Mouse (Mus musculus) thymus, adult 2 months (tissue): Measurements from ENCODE around the gene Thbs3. TPM values are rescaled to one million over a fixed set of nuclear protein-coding genes. Genes with fewer than 3 reads are reported as not detected.

Experiments used
- DNase-seq: peaks from one replicate; pipeline ENCODE4 v3.0.0; 2021
- H3K27ac ChIP-seq: fragments of 200-500 bp; 2 replicates; pipeline ENCODE4 v1.5.1; 2012; ENCODE audit warnings: low read length, control low read depth; ENCODE audit not compliant: control insufficient read depth, insufficient read depth
- H3K27me3 ChIP-seq: fragments of 200-500 bp; 2 replicates; pipeline ENCODE4 v1.6.1; 2012; ENCODE audit warnings: mild to moderate bottlenecking, low read length, moderate library complexity, mixed read lengths; ENCODE audit not compliant: control insufficient read depth, insufficient read depth
- H3K36me3 ChIP-seq: fragments of 200-500 bp; 2 replicates; pipeline ENCODE4 v1.6.1; 2012; ENCODE audit warnings: mild to moderate bottlenecking, low read length, moderate library complexity; ENCODE audit not compliant: control insufficient read depth, insufficient read depth
- H3K4me1 ChIP-seq: fragments of 200-500 bp; replicated peaks from 2 replicates; pipeline ENCODE4 v1.6.1; 2012; ENCODE audit warnings: low read length; ENCODE audit not compliant: control insufficient read depth, insufficient read depth
- H3K4me3 ChIP-seq: fragments of 200-500 bp; 2 replicates; pipeline ENCODE4 v1.5.1; 2012; ENCODE audit warnings: mild to moderate bottlenecking, low read length, control low read depth, moderate library complexity; ENCODE audit not compliant: control insufficient read depth, insufficient read depth
- CTCF ChIP-seq: fragments of 200-500 bp; IDR thresholded peaks from 2 replicates; pipeline ENCODE4 v1.5.1; 2012; ENCODE audit warnings: mild to moderate bottlenecking, control low read depth, low read length, moderate library complexity, borderline replicate concordance; ENCODE audit not compliant: control insufficient read depth, poor library complexity, insufficient read depth; ENCODE audit errors: extremely low read depth
- POLR2A ChIP-seq: fragments of 200-500 bp; IDR thresholded peaks from 2 replicates; pipeline ENCODE4 v1.6.1; 2012; ENCODE audit warnings: mild to moderate bottlenecking, low read length, control low read depth, moderate library complexity; ENCODE audit not compliant: control insufficient read depth, poor library complexity, insufficient read depth; ENCODE audit errors: extremely low read depth
- WGBS: fragments of 180-500 bp; shearing (Covaris S2); methylation state at CpG from one replicate; pipeline ENCODE4 v1.1.7; 2018; 5-methylcytosine and 5-hydroxymethylcytosine counted together
- polyA plus RNA-seq: library from polyadenylated mRNA; depleted of rRNA; stranded (reverse); fragments of >200 nt; gene quantifications from 2 replicates; pipeline ENCODE4 v1.2.3, GENCODE M21; 2012

Thbs3 gene
- polyA plus RNA-seq, 1 experiment: 10.9 TPM

DNA sequence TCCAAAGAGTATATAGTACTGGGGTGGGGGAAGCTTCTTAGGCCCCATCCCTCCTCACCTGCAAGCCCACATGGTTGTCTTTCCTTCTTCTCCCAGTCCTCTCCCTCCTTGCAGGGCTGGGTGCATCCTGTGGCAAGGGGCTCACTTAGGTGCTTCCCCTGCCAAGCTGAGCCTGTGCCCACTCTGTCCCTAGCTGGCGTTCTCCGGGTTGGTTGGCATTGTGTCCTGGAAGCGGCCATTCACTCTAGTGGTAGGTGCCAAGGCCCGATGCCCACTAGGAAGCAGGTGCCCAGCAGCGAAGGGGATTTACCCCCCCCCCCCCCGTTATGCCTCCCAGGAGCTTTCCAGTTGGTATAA lies 31.0 kb upstream of the Thbs3 start:
- H3K4me3 ChIP-seq: peak overlapping the region; percentile 62

GRCm38 (mm10) chr3:89187197-89187596 lies 27.8 kb upstream of the Thbs3 start:
- DNase-seq: peak; percentile 77
- peak overlapping the region; percentile 93 for H3K27ac ChIP-seq
- WGBS: 26% methylated on average over 23 of the region's 23 CpGs
- peaks cover 67% of the 10 kb centered on the region for H3K4me1 ChIP-seq
- no peaks in the 10 kb centered on the region for H3K27me3 ChIP-seq
- H3K4me3 ChIP-seq: peak overlapping the region; percentile 58
- TF ChIP-seq POLR2A (peak; percentile 40; the same call in 1 of the 2 replicates), CTCF (no peak)
- no peaks in the 10 kb centered on the region; the same call in 1 of the 2 replicates for H3K36me3 ChIP-seq

More for the DNA sequence above, 31.0 kb upstream of the Thbs3 start:
- WGBS: 72% methylated on average over 6 of the region's 6 CpGs
- Histone ChIP-seq H3K27ac (no peak overlapping the region; the same call in 1 of the 2 replicates), H3K36me3 (peaks cover 11% of the 10 kb centered on the region; the same call in 1 of the 2 replicates), H3K4me1 (peaks cover 59% of the 10 kb centered on the region), H3K27me3 (no peaks in the 10 kb centered on the region)
- TF ChIP-seq CTCF: no peak
- TF ChIP-seq POLR2A: no peak
- no peak for DNase-seq

DNA sequence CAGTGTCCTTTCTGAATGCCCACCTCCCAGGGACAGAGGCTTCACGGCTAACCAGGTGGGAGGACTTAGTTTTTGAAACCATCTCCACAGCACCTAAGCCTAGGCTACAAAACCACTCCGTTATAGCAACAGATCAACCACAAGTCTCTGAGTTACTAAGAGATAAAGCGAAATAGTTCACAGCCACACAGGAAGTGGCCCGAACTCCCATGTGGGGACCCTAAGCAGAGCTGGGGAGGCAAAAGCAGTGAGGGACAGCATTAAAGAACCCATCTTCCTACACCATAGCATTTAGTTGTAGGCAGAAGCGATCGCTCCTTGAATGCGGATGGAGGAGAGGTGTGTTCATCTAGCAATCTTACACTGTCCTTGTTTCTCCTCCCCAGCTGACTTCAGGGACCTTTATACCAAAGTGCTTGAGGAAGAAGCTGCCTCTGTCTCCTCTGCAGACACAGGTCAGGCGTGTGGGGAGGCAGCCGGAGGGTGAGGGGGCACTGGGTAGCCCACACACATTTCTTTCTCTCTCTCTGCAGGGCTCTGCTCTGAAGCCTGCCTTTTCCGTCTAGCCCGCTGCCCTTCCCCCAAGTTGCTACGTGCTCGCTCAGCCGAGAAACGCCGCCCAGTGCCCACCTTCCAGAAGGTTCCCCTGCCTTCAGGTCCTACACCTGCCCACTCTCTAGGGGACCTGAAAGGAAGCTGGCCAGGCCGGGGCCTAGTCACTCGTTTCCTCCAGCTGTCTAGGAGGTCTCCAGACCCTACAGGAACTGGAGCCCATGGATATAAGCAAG lies 27.1 kb upstream of the Thbs3 start:
- peak overlapping the region; percentile 93 for H3K27ac ChIP-seq
- peak; percentile 65 for DNase-seq
- peak overlapping the region; percentile 58 for H3K4me3 ChIP-seq
- no peaks in the 10 kb centered on the region for H3K27me3 ChIP-seq
- H3K36me3 ChIP-seq: no peaks in the 10 kb centered on the region
- H3K4me1 ChIP-seq: peaks cover 60% of the 10 kb centered on the region
- TF ChIP-seq POLR2A: no peak; the same call in 1 of the 2 replicates
- TF ChIP-seq CTCF: no peak
- 11% methylated on average over 18 of the region's 18 CpGs for WGBS

- Histone ChIP-seq H3K4me1 (peaks cover 58% of the 10 kb centered on the region), H3K27ac (peak overlapping the region; percentile 93), H3K36me3 (no peaks in the 10 kb centered on the region), H3K4me3 (peak overlapping the region; percentile 58), H3K27me3 (no peaks in the 10 kb centered on the region)
- TF ChIP-seq POLR2A: peak; percentile 17
- no peak for TF ChIP-seq CTCF
- 22% methylated on average over 12 of the region's 12 CpGs for WGBS
- DNase-seq: peak; percentile 66
These were observed 26.5 kb upstream of the Thbs3 start for GRCm38 (mm10) chr3:89188478-89188875.

DNA sequence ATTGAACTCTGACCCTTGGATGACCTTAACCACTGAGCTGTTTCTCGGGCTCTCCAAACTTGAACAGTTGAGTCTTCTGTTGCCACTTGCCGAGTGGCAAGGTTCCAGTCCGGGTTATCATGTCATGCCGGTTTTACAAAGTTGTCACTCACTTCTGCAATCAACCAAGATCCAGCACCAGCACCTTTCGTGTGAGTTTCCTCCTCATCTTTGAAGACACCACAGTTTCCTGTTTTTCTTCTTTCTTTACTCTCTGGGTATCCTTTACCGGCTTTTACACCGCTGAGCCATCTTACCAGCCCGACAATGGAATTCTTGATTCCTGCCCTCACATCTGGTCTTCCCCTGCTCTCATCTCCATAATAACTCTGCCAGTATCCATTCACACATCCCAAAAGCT lies 24.5 kb upstream of the Thbs3 start:
- Histone ChIP-seq H3K27ac (peak overlapping the region; percentile 99), H3K27me3 (no peaks in the 10 kb centered on the region), H3K4me3 (peak overlapping the region; percentile 30), H3K36me3 (no peaks in the 10 kb centered on the region), H3K4me1 (peaks cover 40% of the 10 kb centered on the region)
- peak; percentile 52 for DNase-seq
- WGBS: 2% methylated on average over 8 of the region's 8 CpGs
- TF ChIP-seq POLR2A (no peak), CTCF (no peak)

DNA sequence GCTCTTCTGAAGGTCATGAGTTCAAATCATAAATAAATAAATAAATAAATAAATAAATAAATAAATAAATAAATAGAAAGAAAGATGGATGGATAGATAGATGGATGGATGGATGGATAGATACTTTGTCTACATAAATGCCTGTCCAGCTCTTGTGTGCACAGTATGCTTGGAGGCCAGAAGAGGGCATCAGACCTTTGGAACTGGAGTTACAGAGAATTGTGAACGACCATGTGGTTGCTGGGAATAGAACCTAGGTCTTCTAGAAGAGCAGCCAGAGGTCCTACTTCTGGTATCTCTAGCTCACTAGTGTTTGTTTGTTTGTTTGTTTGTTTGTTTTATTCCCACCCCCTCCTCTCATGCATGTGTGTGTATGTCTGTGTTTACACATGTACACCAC lies 21.6 kb upstream of the Thbs3 start:
- H3K4me1 ChIP-seq: peaks cover 29% of the 10 kb centered on the region
- H3K4me3 ChIP-seq: no peak overlapping the region
- 46% methylated on average over 1 of the region's 1 CpGs for WGBS
- H3K27me3 ChIP-seq: no peaks in the 10 kb centered on the region
- DNase-seq: no peak
- H3K27ac ChIP-seq: no peak overlapping the region
- no peaks in the 10 kb centered on the region for H3K36me3 ChIP-seq
- TF ChIP-seq POLR2A: no peak
- TF ChIP-seq CTCF: no peak

DNA sequence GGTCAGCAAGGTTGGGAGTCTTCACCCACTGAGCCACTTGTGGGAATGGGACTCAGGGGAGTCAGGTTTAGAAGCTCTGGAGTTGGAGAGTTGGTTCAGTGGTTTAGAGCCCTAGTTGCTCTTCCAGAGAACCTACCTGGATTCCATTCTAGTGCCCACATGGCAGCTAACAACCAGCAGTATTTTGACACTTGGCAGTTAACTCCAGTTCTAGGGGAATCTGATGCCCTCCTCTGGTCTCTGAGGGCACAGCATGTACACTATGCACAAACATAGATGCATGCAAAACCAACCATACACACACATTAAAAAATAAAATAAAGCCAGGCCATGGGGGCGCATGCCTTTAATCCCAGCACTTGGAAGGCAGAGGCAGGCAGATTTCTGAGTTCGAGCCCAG lies 21.1 kb upstream of the Thbs3 start:
- WGBS: 89% methylated on average over 2 of the region's 2 CpGs
- peaks cover 24% of the 10 kb centered on the region for H3K4me1 ChIP-seq
- H3K27me3 ChIP-seq: no peaks in the 10 kb centered on the region
- peak; percentile 67 for DNase-seq
- no peak overlapping the region for H3K27ac ChIP-seq
- H3K36me3 ChIP-seq: no peaks in the 10 kb centered on the region
- no peak overlapping the region for H3K4me3 ChIP-seq
- TF ChIP-seq POLR2A (no peak), CTCF (no peak)
